Mouse (Mus musculus): ENCODE results near the gene Gm37240. TPM values are rescaled to one million over a fixed set of nuclear protein-coding genes. Genes with fewer than 3 reads are reported as not detected.

The Gm37240 gene
- total RNA-seq, 2 experiments from 2014 or later: 28.9 to 37.3 TPM

- peak; percentile 16 for DNase-seq
These were observed 316.0 kb downstream of the Gm37240 start for GRCm38 (mm10) chr3:85571276-85571675.

- no peak for DNase-seq
These were observed 322.7 kb downstream of the Gm37240 start for GRCm38 (mm10) chr3:85564603-85565002.

GRCm38 (mm10) chr3:85553731-85554277, 333.5 kb downstream of the Gm37240 start:
- DNase-seq: no peak

GRCm38 (mm10) chr3:85551352-85551751, 336.0 kb downstream of the Gm37240 start:
- no peak for DNase-seq

- DNase-seq: no peak
These were observed 337.0 kb downstream of the Gm37240 start for GRCm38 (mm10) chr3:85550312-85550711.

GRCm38 (mm10) chr3:85543652-85544051, 343.7 kb downstream of the Gm37240 start:
- DNase-seq: no peak

GRCm38 (mm10) chr3:85542765-85543164, 344.6 kb downstream of the Gm37240 start:
- DNase-seq: no peak

- DNase-seq: no peak
These were observed 351.4 kb downstream of the Gm37240 start for GRCm38 (mm10) chr3:85535621-85536520.

GRCm38 (mm10) chr3:85535042-85535441, 352.3 kb downstream of the Gm37240 start:
- no peak for DNase-seq

- DNase-seq: no peak
These were observed 354.9 kb downstream of the Gm37240 start for GRCm38 (mm10) chr3:85532376-85532775.

- DNase-seq: no peak
These were observed 356.6 kb downstream of the Gm37240 start for GRCm38 (mm10) chr3:85530601-85531161.

GRCm38 (mm10) chr3:85521311-85521907, 365.9 kb downstream of the Gm37240 start:
- DNase-seq: no peak

GRCm38 (mm10) chr3:85518668-85519067, 368.6 kb downstream of the Gm37240 start:
- DNase-seq: no peak

GRCm38 (mm10) chr3:85518072-85518471, 369.2 kb downstream of the Gm37240 start:
- DNase-seq: no peak

- DNase-seq: no peak
These were observed 370.4 kb downstream of the Gm37240 start for GRCm38 (mm10) chr3:85516739-85517396.

- no peak for DNase-seq
These were observed 372.6 kb downstream of the Gm37240 start for GRCm38 (mm10) chr3:85514700-85515099.

GRCm38 (mm10) chr3:85508717-85509279, 378.5 kb downstream of the Gm37240 start:
- DNase-seq: no peak

- DNase-seq: no peak
These were observed 387.2 kb downstream of the Gm37240 start for GRCm38 (mm10) chr3:85500096-85500495.

GRCm38 (mm10) chr3:85496146-85496545, 391.2 kb downstream of the Gm37240 start:
- no peak for DNase-seq

GRCm38 (mm10) chr3:85493796-85494195, 393.5 kb downstream of the Gm37240 start:
- DNase-seq: no peak

GRCm38 (mm10) chr3:85490204-85490603, 397.1 kb downstream of the Gm37240 start:
- DNase-seq: no peak

GRCm38 (mm10) chr3:85487379-85487778, 399.9 kb downstream of the Gm37240 start:
- no peak for DNase-seq

Measured in gastrocnemius, postnatal 10 days (tissue).